ENCODE assay signal across 11 mouse cellular contexts in genomic region chr14:47249839-47250238, GRCm38 (mm10). TPM values are rescaled to one million over a fixed set of nuclear protein-coding genes. Genes with fewer than 3 reads are reported as not detected.
DNase-seq lines count a peak whose midpoint lies in the region; ATAC-seq and TF ChIP-seq lines count a peak whose summit lies in the region.
"Had no signal": no experiment of that assay in that cellular context is flagged by ENCODE, and none has a peak within 500 bp of the region (broad histone marks: within the 10 kb centered on the region; RNA-seq: fewer than 3 reads in every experiment).

No protein-coding gene starts in this region.

- no peak overlapping the region for H3K9ac ChIP-seq in kidney, postnatal 0 days (ENCODE audit: low read depth, low read length)
- no peak overlapping the region for H3K9ac ChIP-seq in heart, postnatal 0 days (replicated peaks; ENCODE audit: low read depth, low read length)
- H3K9ac ChIP-seq: lung, embryonic 14.5 days had no signal

- H3K27me3 ChIP-seq in kidney, postnatal 0 days (ENCODE audit: insufficient read depth, low read length) = no peaks in the 10 kb centered on the region
- no peaks in the 10 kb centered on the region for H3K27me3 ChIP-seq in heart, postnatal 0 days (ENCODE audit: control insufficient read depth, insufficient read depth, low read length)

- H3K36me3 ChIP-seq in kidney, postnatal 0 days (ENCODE audit: insufficient read depth, low read length) = peaks cover 10% of the 10 kb centered on the region; the same call in 1 of the 2 replicates
- H3K36me3 ChIP-seq in heart, postnatal 0 days (replicated peaks; ENCODE audit: control insufficient read depth, insufficient read depth, low read length) = peaks cover 32% of the 10 kb centered on the region

- no peaks in the 10 kb centered on the region for H3K9me3 ChIP-seq in kidney, postnatal 0 days (replicated peaks; ENCODE audit: low read length)
- no peaks in the 10 kb centered on the region for H3K9me3 ChIP-seq in heart, postnatal 0 days (replicated peaks; ENCODE audit: control insufficient read depth, low read length)
- H3K9me3 ChIP-seq: forebrain, embryonic 10.5 days had no signal

- no peak overlapping the region for H3K4me2 ChIP-seq in kidney, postnatal 0 days (ENCODE audit: low read length)
- H3K4me2 ChIP-seq in heart, postnatal 0 days (ENCODE audit: low read depth, low read length) = no peak overlapping the region
- H3K4me2 ChIP-seq: lung, embryonic 14.5 days had no signal

- H3K4me1 ChIP-seq in kidney, postnatal 0 days (replicated peaks; ENCODE audit: insufficient read depth, low read length) = no peaks in the 10 kb centered on the region
- no peaks in the 10 kb centered on the region for H3K4me1 ChIP-seq in heart, postnatal 0 days (ENCODE audit: control insufficient read depth, insufficient read depth)
- H3K4me1 ChIP-seq: forebrain, embryonic 10.5 days had no signal

- WGBS in kidney, postnatal 0 days = 72% methylated on average over 6 of the region's 6 CpGs
- 66% methylated on average over 6 of the region's 6 CpGs for WGBS in heart, postnatal 0 days

- peak; percentile 16 for DNase-seq in kidney, postnatal 0 days (ENCODE audit: low spot score)
- no peak for DNase-seq in kidney, postnatal 14 days
- peak; percentile 72 for DNase-seq in 3T3-L1 (ENCODE audit: low read depth, low spot score)
- DNase-seq in Muller cell, postnatal 12 days (ENCODE audit: inconsistent ontology term) = peak; percentile 32
- DNase-seq in heart, postnatal 0 days (ENCODE audit: low spot score) = peak; percentile 40
- DNase-seq in urinary bladder, postnatal 10 days (ENCODE audit: low spot score) = no peak
- DNase-seq: kidney, adult 11 months; lung, embryonic 14.5 days; right cerebral cortex, postnatal 14 days had no signal

- TF ChIP-seq EP300 in heart, postnatal 0 days (IDR thresholded peaks at IDR 0.05; ENCODE audit: low read depth) = no peak

- peak; percentile 45 for TF ChIP-seq CTCF in kidney, postnatal 0 days (IDR thresholded peaks at IDR 0.05; ENCODE audit: low read depth)
- TF ChIP-seq CTCF in heart, postnatal 0 days (IDR thresholded peaks at IDR 0.05; ENCODE audit: low read depth) = peak; percentile 71

- no peak for ATAC-seq in kidney, postnatal 0 days (replicated peaks; ENCODE audit: low FRiP score, low read depth)
- ATAC-seq in heart, postnatal 0 days (ENCODE audit: insufficient read depth, low read depth) = peak; percentile 71
- ATAC-seq in inflammation-experienced regulatory T-cells, adult 6 months = no peak

- H3K27ac ChIP-seq in kidney, postnatal 0 days = no peak overlapping the region
- no peak overlapping the region for H3K27ac ChIP-seq in heart, postnatal 0 days (ENCODE audit: low read depth)
- H3K27ac ChIP-seq: forebrain, embryonic 10.5 days had no signal

- no peak overlapping the region for H3K4me3 ChIP-seq in kidney, postnatal 0 days (replicated peaks; ENCODE audit: low read depth, low read length)
- H3K4me3 ChIP-seq in heart, postnatal 0 days (ENCODE audit: low read depth, low read length) = no peak overlapping the region
- H3K4me3 ChIP-seq: forebrain, embryonic 10.5 days had no signal

RNA-seq across cellular contexts. Expression of gene Wdhd1, which starts 26.8 kb away (rescaled TPM):
- polyA plus RNA-seq in kidney, postnatal 0 days (2015; fragmentation: Nextera tagmentation; extraction: Ambion mirVana) = 10.9 and 11.8 TPM in 2 replicates
- total RNA-seq in heart, postnatal 0 days (2014; rRNA removed; ENCODE audit: low replicate concordance) = 3.1 and 3.9 TPM in 2 replicates
- 3.9 and 4.5 TPM in 2 replicates for polyA plus RNA-seq in heart, postnatal 0 days (2015; fragmentation: Nextera tagmentation; extraction: Ambion mirVana)
- polyA plus RNA-seq in inflammation-experienced regulatory T-cells, adult 6 months (2017; shearing (Covaris generic)) = 10 to 100 TPM; 16.0 to 32.0 (median 17.7) TPM

RNA-seq across cellular contexts. Expression of gene Socs4, which starts 26.9 kb away (rescaled TPM):
- 3.7 and 4.3 TPM in 2 replicates for polyA plus RNA-seq in kidney, postnatal 0 days (2015; fragmentation: Nextera tagmentation; extraction: Ambion mirVana)
- 3.3 and 4.6 TPM in 2 replicates for total RNA-seq in heart, postnatal 0 days (2014; rRNA removed; ENCODE audit: low replicate concordance)
- polyA plus RNA-seq in heart, postnatal 0 days (2015; fragmentation: Nextera tagmentation; extraction: Ambion mirVana) = 1.7 and 1.9 TPM in 2 replicates
- polyA plus RNA-seq in inflammation-experienced regulatory T-cells, adult 6 months (2017; shearing (Covaris generic)) = 1 to 10 TPM; 5.3 to 6.0 (median 6.0) TPM

RNA-seq across cellular contexts. Expression of gene Mapk1ip1l, which starts 48.2 kb away (rescaled TPM):
- polyA plus RNA-seq in kidney, postnatal 0 days (2015; fragmentation: Nextera tagmentation; extraction: Ambion mirVana) = 38.1 and 41.2 TPM in 2 replicates
- 32.4 and 33.7 TPM in 2 replicates for total RNA-seq in heart, postnatal 0 days (2014; rRNA removed; ENCODE audit: low replicate concordance)
- polyA plus RNA-seq in heart, postnatal 0 days (2015; fragmentation: Nextera tagmentation; extraction: Ambion mirVana) = 17.8 and 18.9 TPM in 2 replicates
- polyA plus RNA-seq in inflammation-experienced regulatory T-cells, adult 6 months (2017; shearing (Covaris generic)) = 10 to 100 TPM; 45.2 to 52.2 (median 49.0) TPM

Comparison
In these comparisons a context has a peak if more than half of its experiments do, and no peak if none do; other contexts are left out.
1. DNase-seq: peak in kidney, postnatal 0 days (single experiment), 3T3-L1 (single experiment), Muller cell, postnatal 12 days (single experiment) and heart, postnatal 0 days (single experiment); none in kidney, postnatal 14 days (single experiment) and urinary bladder, postnatal 10 days (single experiment).